Mouse (Mus musculus) kidney, adult 8-10 months (tissue): ENCODE measurements around the gene Abcc2.

Source experiments
- DNase-seq, 2 experiments: peaks; one replicate each; pipeline ENCODE4 v3.0.0; 2022

Gene Abcc2

DNA sequence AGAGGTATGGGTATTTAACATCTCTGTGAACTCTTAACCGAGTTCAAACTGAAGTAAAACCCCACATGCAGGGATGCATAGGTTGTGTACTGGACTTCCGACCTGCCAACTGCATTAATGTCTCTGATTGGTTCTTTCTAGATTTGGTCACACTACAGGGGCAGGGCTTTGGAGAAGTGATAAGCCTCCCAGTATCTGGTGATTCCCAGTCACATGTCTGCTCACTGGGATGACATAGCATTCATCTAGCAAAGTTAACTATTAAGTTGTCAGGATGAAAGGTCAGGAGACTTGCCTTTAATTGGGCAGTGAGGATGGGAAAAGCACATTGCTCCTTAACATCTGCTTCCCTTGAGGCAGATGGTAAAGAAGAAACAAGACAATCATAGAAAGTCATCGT is at the start of gene Abcc2:
Abcc2 (plus strand) TSS at position 213 of the 400 bp plus-strand sequence.
- peak; percentile 85 for DNase-seq

DNA sequence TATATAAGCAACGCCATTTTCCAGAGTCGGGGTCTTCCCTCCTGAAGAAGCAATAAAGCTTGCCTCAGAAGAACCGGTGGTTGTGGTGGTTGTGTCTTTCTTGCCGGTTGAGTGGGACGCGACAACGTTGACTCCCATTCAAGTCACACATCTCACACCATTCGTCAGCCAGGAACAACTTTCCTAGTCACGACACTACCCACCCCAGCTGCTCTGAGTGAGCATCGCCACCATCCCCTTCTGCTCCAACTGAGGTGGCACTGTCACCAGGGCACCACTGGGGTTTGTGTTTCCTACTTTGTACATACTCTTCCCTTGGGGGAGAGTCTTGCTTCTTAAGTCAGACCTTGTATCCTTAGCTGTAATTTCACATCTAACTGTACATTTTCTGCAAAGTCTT is 43.6 kb upstream of the Abcc2 start:
- no peak for DNase-seq

DNA sequence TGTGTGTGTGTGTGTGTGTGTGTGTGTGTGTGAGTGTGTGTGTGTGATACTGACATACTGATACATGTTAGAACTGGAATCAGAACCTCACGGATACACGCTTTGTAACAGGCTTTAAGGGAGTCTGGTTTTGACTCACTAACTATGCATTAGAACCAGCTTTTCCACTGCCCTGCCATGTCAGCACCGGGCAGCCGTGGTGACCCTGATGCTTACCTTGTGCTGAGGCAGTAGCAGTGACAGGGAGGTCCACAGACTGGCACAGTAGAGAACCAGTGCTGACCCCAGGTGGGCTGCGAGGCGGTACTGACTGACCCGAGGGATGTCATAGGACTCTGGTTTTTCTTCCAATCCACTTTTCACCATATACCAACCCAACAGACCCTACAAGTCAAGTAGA is 38.6 kb upstream of the Abcc2 start:
- DNase-seq, result no peak

DNA sequence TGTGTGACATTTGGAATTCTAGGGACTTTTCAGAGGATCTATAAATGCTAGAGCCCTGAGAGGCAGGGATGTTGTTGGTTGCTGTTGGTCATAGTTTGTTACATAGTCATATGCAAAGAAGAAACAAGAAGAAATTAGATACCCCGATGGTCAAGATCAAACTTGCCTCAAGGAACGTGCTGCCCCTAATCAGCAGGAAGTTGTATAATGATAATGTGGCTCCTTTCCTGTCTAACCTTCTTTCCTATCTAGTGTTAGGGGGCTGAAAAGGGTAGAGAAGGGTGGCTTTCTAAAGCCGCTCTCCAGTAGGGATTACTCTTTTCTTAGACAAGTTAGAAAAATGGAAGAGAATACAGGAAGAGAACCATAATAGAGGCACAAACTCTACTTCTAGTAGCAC is 36.3 kb upstream of the Abcc2 start:
- no peak for DNase-seq

DNA sequence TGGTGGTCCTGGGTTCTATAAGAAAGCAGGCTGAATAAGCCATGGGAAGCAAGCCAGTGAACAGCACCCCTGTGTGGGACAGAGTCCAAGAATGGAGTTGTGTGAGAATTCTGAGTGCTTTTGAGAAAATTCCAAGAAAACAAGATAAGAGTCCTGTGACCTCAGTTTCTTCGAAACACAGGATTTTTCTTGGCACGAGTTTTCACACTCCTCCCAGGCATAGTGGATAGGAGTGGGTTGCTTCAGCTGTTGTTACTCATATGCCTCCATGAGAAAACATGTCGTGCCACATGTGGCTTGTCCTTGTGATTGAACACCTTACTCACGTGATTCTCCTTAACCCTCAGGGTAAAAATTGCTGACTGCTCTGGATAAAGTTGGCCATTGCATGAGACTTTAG is 34.1 kb upstream of the Abcc2 start:
- DNase-seq, result no peak

DNA sequence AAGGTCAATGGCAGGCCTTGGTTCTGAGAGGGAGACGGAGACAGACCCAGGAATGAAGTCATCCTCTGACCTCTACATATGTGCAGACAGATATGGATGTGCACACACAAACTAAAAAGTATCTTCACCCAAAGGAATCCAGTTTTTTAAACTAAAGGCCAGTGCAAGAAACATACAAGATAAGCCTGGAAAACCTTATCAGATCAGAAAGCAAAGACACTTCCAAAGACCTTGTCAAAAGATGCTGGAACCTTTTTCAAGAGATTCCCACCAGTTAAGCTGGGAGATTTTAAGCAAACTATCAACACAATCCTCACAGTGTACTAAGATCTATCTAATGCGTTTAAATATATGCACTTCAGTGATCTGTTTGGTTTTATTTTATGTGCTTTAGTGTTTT is 32.0 kb upstream of the Abcc2 start:
- DNase-seq, result no peak

DNA sequence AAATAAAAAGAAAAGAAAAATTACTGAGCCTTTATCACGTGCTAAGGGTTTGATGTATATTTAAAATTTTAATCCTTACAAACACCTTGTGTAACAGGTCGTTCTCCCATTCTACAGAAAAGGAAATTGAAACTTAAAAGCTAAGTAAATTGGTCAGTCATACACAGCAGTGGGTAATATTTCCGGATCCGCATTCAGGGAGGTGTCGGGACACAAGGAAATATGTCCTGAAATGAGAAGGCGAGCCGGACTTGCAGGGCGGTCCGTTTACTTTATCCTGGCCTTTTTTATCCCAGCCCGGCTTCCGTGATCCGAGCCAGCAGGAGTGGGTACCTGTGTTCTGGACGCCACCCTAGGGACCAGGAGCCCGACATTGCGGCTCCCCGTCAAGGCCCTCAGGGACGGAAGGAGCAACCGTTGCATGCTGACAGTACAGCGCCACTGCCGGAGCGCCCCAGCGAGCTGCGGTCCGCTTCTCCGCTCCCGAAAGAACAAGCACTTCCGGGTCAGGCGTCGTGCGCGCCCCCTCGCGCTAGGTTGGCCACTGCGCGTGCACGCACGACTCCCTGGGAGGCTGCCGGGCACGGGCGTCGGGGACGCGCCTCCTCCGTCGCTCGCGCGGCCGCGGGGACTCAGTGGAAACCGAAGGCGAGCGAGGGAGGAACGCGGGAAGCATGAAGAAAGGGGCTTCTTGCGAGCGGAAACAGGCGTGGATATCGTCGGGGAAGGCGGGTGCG is 29.3 kb upstream of the Abcc2 start, which contains the start of the genes Cutc and Cox15:
Cutc (plus strand) TSS at position 508 of the 737 bp plus-strand sequence.
Cox15 (minus strand) TSS at position 512 of the 737 bp plus-strand sequence.
- DNase-seq, result peak; percentile 96 to 97

DNA sequence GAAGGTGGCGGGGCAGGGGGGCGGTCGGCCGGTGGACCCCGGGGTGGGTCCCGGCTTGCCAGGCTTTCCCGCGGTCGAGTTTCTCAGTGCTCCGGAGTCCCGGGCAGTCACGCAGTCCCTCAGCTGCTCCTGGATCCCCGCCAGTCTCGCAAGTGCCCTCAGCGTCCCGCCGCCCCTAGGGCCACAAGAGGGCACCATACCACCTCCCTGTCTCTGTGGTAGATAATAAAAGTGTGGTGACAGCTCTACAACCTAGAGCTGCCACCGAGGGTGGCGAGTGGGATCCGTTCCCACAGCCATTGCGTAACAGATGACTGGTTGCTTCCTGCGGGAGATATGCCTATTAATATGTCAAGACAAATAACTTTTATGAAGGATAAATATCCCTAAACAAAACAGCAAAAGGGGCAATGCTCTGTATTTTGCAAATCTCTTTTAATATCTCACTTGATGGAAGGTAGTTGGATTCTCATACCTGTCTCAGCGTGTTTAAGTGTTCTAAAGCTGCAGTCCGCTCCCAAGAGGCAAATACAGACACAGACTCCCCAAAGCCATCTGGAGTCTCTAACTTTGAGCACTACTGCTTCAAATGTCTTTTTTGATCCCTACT is 28.7 kb upstream of the Abcc2 start:
- peak; percentile 89 to 94 for DNase-seq

DNA sequence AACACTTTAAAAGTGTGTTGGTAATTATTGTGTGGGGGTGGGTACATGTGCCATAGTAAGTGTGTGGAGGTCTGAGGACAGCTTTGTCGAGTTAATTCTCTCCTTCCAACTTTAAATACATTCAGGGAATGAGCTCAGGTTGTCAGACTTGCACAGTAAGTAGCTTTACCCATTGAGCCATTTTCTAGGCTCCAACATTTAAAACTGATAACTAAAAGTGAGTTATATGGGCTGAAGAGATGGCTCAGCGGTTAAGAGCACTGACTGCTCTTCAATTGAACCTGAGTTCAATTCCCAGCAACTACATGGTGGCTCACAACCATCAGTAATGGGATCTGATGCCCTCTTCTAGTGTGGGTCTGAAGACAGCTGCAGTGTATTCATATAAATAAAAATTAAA is 27.8 kb upstream of the Abcc2 start:
- DNase-seq, result no peak

DNA sequence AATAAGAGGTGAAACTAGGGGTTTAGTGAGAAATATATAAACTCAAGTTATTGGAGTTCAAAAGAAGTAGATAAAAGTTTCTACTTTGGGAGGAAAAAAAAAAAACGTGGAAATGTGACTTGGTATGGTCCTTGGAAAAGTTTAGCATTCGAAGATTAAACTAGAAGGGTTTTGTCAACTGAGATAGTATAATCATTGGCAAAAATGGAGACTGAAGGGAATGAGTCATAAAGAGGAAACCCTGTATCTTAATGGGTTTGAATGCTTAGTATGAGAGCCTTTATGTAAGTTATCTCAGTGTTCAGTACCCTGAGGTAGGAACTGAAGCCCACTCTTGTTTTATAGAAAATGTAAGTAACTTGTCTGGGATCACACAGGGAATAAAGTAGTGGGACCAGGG is 27.1 kb upstream of the Abcc2 start:
- DNase-seq, result no peak

DNA sequence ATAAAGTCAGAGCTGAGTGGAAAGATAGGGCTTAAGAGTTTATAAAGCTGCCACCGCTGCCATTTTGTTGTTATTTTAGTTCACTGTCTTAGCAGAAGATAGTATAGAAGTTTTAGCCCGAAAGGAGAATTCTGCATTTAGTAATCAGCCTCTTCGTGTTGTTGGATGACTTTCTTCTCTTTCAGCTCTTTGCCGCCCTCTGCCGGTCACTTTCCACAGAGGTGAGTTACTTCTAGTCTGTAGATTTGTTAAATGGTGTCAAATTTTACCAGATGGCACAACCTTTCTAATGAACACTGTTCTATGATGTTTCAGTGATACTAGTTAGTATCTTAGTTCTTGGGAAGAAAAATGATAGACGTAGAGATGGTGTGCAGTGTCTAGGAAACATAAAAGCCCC is 21.5 kb upstream of the Abcc2 start:
- DNase-seq, result peak; percentile 49 to 85

DNA sequence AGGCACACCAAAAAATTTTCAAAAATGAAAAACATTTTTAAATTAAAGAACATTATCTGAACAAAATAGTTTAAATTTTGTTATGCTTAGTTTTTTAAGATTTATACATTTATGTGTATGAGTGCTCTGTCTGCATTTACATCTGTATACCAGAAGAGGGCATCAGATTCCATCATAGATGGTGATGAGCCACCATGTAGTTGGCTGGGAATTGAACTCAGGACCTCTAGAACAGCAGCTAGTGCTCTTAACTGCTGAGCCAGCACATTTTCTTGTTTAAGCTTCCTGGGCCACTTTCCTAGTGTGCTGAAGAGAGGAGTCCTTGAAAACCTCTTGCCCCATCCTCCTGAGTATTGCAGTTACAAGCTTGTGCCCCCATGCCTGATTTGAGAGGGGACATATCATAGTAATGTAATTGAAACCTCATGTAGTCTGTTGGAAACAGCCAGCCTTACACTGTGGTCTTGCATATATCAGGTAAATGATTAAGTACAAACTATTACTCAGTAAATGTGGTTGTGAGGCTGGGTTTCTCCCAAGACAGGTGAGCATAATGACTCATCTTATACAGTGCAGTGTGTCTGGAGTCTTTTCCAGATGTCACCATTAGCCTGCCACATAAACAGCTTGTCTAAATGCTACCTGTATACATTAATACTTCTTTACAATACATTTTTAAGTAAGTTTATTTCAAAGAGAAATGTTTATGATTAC is 20.3 kb upstream of the Abcc2 start:
- DNase-seq, result no peak

DNA sequence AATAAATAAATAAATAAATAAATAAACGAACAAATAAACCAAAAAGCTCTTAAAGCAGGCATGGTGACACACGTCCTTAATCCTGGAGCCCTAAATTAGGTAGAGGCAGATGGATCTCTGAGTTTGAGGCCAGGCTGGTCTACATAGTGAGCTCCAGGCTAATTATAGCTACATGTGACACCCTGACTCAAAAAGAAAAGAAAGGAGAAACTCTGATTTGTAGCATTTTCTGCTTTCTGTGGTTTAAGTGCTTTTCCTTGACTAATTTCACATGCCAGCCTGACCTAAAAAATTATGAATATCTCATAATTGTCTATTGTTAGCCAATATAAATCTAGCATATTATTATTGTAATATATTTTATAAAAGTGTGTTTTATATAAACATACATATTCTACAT is 19.6 kb upstream of the Abcc2 start:
- DNase-seq, result no peak

DNA sequence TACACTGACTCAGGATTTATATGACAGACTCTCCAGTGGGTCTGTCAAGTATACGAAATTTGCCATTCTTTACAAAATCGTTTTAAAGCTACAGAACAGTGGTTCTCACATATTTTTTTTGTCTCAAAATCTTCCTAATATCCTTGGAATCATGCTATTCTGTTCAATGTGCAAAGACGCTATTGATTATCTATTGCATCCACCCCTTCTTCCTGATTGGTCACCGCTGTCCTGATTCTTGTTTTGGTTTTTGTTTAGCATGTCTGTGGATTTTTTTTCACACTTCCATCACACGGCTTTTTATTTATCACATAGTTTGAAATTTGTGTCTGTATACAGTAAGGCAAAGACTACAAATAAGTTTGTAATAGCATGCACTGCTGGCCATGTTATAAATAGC is 15.5 kb upstream of the Abcc2 start:
- no peak for DNase-seq

DNA sequence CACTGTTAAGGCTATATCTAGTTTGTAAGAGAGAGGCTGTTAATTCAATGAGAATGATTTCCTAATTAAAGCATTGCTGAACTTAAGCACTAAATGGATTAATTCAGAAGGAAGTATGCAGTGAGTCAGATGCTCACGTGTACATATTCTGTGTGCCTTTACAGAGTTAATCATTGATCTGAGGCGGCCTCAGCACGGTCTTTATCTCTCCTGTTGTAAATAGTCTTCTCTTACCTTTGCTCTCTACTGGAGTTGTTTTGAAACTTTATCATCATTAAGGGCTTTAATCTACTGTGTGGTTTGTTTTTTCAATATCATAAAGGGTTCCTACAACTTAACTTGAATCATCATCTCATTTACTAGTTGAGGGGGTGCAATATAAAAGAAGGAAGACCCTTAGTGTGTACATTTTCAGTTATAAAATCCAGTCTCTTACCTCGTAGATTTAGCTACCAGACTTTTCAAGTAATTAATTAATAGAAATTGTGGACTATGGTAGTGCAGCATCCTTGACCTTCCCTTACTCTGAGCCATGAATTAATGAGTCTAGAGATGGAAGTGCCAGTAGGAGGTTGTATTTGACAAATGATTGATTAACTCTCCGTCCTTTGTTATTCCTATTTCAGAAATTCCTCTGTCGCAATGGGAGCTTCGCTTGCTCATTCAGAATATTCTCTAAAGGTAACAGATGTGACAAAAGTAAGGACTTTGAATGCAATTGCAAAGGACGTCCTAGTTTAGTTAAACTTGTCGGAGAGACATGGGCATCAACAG is 14.3 kb upstream of the Abcc2 start:
- peak; percentile 59 to 78 for DNase-seq

DNA sequence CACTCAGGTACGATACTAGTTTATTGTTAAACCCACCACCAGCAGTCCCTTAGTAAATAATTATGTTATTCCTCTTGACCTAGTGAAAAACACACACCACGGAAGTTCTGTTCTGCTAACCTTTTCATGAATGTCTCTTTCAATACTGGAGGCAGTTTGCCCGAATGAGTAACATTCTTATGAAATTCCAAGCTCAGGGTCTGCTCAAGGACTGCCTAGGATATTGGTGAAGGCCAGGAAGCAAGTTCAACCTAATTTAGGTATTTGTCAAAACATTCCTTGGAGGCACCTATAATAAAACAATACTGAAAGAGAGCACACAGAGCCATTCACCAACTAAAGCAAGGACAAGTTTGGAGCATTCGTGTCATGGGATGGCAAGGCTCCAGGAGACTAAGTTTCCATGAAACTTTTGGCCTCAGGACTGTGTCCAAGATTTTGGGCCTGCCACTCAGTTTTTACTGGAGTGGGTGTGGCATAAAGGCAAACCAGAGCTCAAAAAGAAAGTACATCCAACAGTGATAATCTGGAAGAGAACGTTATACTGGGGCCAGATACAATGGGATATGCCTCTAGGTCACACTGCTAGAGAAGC is 12.5 kb upstream of the Abcc2 start:
- peak; percentile 27 to 53 for DNase-seq

DNA sequence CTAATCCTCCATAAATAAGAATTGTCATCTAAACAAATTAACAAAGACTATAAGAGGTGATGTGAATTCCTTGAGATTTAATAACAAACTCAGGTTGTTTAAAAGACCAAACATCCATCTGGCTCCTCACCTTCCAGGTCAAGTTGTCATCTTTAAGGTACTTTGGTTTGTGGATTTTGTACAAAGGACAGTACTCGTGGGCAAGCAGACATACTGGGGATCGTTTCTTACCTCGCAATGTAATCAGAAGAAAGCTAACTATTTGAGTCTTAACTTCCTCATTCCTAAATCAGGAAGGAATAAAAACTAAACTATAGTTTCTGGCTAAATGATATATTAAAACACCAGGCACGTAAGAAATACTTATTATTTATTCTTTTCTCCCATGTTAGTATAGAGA is 11.4 kb upstream of the Abcc2 start:
- no peak for DNase-seq

DNA sequence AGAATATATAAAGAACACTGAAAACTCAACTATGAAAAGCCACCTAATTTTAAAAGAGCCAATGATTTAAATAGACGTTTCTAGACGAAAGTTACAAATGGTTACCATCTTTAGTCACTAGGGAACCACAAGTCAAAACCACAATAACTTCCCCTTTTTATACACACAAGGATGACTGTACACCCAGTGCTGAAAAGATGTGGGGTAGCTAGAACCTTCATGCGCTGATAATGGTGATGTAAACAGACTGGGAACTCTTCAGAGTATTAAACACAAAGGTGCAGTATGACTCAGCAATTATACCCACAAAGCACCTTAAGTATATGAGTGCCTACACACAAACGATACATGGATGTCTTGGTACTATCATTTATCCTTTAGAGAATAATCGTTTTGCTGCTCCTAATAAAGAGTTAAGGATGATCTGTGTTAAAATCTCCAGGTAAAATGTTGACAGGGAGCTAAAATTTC is 10.5 kb upstream of the Abcc2 start:
- DNase-seq, result no peak

DNA sequence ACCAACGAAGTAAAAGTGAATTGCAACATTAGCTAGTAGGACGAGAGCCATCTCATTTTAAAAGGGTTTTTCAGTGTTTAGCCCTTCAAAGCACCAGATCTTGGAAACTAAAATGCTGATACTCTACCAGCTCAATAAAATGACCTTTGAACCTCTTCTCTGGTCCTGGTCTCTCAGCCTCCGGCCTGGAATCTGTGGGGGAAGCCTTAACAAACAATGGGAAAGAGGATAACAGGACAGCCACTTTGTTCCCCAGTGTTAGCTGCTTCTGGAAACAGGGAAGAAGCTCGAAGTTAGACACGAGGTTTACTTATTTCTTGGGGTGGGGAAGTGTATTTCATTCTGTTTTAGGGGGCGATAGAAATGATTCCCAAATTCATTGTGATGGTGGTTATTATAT is 9.7 kb upstream of the Abcc2 start:
- peak in 1 of 2 experiments; percentile 24 for DNase-seq

DNA sequence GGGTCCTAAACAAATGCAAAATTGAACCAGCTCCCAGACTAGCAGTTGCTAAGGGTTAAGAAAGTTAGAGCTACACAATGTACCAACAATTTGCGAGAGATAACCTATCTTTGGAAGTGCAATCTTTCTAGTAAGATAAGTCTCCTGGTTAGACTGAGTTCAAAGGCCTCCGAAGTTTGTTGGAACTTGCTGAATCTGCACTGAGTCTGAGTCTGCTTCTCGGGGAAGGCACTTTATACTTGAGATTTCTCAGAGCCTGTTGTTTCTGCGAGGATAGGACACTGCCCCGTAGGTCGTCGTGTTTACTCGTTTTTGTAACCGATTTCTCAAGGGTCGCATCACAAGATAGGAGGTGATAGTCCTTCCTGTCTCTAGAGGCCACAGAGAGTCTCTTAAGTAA is 6.6 kb upstream of the Abcc2 start:
- peak in 1 of 2 experiments; percentile 43 for DNase-seq

DNA sequence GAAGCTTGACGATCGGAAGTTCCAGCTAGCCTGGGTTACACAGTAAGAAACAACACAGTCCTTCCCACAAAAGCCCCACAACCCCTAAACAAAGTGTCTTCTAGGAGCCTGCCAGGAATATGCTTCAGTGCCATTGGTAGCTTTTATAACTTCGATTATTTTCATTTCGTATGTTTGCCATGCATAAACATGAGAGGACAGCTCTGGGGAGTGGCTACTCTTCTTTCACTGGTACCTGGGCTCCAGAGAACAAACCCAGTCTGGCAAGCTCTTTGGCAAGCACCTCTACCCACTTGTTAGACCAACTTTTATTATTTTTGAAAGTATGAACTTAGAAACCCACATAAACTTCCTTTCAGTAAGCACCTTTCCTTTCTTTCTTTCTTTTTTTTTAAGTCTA is 5.4 kb upstream of the Abcc2 start:
- no peak for DNase-seq

DNA sequence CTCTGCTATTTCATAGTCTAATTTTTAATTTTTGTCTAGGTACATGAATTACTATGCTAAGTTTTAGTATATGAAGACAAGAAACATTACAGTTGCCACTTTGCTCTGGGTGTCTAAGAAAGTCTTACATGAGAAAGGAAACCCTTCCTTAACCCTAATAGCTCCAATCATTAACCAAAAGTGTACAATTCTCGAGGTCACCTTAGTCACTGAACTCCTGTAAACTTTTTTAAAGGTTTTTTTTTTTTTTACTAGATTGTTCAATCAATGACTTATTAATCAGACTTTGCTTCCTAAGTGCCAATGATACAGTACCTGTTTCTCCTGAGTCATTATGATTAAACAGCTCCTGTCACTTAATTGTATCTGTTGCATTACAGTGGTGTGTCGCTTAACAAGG is 4.7 kb upstream of the Abcc2 start:
- DNase-seq, result peak in 1 of 2 experiments; percentile 70

DNA sequence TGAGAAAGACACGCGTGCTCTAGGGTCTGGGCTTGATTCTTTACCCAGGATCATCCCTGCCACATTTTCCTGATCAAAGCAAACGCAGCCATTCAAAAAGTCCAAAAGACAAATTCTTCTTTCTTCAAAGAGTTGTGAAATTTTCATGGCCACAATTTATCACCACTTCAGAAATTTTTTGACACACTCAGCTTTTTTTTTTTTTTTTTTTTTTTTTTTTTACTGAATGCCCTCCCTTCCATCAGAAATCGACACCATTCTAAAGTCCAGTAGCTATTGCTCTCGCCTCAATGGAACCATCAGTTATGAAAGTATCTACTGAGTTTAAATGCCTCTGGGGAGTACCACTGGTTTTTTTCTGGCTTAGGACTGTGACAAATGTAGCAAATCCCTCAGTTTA is 1.6 kb upstream of the Abcc2 start:
- no peak for DNase-seq
